Mouse (Mus musculus) layer of hippocampus, postnatal 36 days (tissue): ENCODE data around the gene 4930558K02Rik. TPM values are rescaled to one million over a fixed set of nuclear protein-coding genes. Genes with fewer than 3 reads are reported as not detected.
A peak's percentile ranks its signal among the peaks of the same experiment; 100 is the strongest.

Experiments used
- DNase-seq, 2 experiments: peaks; one replicate each; pipeline ENCODE4 v3.0.0; 2022
- total RNA-seq, 2 experiments: library from RNA; stranded (reverse); gene quantifications; 2 replicates each; pipeline ENCODE4 v1.2.3; 2021

The 4930558K02Rik gene
- not detected for total RNA-seq

DNA sequence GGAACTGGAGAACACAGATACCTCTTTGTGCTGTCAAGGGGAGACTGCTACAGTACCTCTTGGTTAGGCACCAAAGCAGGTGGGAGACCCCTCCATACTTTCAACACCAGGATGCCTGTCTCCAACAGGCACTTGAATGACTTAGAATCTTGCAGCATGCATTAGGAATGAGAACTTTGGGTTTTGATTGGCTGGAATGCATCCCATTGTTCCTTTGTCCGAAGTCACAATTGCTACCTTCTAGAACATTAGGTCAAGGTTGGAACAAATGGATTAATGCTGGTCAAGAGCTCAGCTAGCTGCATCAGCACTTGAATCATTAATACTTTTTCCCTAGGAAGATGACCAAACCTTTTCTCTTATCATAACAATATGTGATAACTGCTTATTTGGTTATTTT, at the start of gene 4930558K02Rik:
Gene 4930558K02Rik (minus strand): TSS at position 101 of the 400 bp plus-strand sequence.
- no peak for DNase-seq

DNA sequence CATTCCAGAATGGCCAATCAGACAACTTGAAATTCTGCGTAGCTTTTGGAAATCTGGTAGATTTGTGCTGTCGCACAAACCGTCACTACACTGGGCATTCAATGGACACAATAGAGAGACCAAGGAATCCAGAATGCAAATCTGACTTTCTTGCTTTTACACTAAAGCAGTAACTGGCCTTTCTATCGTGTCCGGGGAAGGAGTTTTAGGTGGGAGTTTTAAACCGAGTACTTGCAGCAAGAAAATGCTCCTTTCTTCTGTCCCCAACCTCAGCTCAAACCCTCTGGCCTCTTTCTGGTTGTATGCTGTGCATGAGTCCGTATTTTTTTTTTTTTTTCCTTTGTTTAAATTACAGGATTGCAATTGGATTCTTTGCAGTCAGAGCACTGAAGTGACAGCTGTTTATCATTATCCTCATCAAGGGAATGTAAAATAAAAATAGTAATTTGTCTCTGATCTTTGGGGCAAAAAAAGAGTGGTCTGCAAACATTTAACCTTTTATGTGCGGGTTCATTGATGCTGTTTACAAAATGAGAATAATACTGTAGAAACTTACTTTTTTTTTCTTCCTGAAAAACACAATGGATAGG, 44.3 kb upstream of the 4930558K02Rik start:
- DNase-seq, result no peak

DNA sequence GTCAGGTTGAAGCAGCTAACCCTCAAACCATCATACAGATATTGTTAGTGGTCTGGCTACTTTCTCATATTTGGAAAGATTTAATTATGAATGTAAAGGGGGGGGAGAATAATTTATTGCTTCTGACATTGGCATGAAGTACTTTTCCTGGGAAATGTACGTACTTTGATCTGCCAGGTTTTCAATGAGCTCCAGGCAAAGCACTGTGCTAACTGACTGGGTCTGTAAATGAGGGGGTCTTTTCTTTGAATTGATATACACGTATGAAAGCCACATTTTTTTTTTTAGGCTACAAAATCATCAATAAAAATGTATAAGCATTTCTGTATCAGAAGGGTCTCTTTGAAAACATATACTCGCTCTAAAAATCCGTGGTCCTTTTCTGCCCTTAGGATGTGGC, 41.3 kb upstream of the 4930558K02Rik start:
- DNase-seq, result no peak

DNA sequence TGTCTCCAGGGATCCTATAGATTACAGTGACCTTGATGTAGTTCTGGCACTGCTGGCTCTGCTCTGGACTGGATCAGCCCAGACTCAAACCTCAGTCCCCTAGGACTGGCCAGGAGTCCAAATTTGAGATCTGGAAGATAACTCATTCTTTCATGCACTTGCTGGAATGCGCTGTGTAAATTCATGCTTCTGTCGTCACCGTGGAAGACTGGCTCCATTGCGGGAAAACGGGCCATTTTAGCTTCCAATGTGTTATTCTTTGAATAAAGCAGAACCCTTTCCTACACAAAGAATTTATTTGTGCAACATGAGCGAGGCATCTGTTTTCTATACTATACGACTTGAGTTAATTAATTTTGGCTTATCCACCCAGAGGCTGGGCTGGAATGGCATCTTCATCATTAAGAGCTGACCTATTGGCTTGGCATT, 40.9 kb upstream of the 4930558K02Rik start:
- no peak for DNase-seq

DNA sequence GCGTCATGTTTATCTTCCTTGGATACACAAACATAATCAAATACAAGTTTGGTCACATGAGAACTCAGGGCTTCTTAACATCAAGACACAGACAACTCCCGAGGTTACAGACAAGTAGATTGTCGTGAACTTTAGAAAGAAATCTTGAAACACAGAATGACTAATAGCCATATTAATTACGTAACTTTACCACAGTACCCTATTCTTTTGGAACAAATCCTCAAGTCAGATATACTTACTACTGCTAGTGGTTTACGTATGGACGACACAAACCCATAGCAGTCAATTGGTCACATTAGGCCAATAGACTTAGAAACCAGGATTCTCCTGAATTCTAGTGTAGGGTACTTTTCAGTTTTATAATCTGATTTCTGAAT, 39.2 kb upstream of the 4930558K02Rik start:
- DNase-seq, result no peak

DNA sequence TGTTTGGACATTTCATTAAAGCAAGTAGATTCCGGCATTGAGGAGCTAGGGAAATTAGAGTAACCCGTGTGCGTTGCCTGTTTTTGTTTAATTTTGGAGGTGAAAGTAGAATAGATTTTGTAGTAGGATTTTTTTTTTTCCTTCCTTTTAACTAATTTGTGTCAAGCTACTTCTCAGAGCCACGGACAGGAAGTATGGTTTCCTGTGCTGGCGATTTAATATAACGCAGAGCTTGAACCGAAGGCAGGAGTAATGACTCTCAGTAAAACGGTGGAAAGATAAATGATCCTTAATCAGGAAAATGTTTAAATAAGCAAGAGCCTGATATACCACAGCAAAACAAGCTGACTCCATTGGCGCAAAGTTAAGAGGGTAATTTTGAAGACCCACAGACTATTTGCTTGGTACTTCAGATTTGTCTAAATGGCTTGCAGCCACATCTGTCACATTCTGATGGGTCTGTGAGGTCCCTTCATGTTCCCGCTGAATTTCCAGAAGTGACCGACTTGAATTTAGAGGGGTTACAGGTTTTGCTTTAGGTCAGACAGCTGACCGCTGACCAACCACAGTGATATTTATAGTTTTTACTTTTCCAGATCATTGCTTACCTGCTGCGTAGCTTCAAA, 38.7 kb upstream of the 4930558K02Rik start:
- no peak for DNase-seq

DNA sequence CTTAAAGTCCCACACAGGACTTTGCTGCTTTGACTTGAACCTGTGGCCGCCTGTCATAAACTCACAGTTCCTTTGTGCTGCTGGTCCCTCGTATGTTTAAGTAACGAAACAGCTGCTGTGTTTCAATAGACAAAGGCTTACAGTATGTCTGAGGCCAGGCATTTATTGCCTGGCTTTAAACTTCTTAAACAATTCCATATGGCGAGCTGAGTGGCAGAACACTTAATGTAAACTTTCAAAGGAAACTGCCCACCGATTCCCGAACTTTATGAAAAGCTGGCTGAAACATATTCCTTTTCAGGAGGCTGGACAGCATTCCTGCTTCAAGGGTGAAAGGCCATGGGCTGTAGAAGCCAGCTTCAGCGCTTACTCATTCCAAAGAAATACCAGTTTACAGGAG, 37.5 kb upstream of the 4930558K02Rik start:
- DNase-seq, result no peak

DNA sequence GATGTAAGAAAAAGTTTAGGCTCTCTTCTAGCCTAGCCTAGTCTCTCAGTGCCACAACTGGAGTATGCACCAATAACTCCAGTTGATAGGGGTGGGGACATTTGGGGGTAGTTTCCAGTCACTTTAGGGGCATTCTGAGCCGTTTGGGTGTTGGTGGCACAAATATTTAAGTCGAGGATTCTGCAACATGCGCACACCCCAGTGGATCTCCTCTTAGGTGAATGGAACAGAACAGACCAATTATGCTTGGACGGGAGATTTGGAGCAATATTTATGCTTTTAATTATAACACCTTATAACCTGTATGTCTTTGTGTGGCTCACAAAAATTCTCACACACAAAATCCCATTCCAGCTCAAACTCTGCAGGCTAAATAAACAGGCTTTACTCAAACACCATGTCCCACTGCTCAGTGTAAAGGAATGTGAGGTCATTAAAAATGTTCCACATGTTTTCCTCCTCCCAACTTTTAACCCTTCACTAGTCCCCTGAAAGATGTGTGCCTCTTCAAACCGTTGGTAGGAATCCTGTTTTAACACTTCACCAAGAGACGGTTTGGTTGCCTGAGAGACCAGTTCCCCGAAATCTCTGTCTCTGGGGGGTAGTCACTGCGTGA, 35.9 kb upstream of the 4930558K02Rik start:
- DNase-seq, result no peak

DNA sequence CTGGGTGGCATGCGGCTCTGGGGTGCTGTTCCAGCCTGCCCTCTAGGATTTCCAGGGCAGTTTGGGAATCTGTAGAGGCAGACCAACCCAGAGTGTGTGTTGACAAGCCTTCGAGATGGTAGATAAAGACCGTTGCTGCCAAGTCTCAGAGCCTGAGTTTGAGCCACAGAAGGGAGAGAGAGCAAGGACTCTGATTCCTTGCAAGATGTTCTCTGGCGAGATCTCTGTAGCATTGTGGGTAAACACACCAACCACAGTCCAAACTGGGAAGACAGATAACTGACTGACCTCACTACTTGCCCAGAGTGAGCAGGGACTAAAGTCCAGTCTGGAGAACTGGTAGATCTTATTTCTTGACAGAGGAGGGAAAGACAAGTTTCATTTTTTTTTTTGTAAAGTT, 34.1 kb upstream of the 4930558K02Rik start:
- no peak for DNase-seq

DNA sequence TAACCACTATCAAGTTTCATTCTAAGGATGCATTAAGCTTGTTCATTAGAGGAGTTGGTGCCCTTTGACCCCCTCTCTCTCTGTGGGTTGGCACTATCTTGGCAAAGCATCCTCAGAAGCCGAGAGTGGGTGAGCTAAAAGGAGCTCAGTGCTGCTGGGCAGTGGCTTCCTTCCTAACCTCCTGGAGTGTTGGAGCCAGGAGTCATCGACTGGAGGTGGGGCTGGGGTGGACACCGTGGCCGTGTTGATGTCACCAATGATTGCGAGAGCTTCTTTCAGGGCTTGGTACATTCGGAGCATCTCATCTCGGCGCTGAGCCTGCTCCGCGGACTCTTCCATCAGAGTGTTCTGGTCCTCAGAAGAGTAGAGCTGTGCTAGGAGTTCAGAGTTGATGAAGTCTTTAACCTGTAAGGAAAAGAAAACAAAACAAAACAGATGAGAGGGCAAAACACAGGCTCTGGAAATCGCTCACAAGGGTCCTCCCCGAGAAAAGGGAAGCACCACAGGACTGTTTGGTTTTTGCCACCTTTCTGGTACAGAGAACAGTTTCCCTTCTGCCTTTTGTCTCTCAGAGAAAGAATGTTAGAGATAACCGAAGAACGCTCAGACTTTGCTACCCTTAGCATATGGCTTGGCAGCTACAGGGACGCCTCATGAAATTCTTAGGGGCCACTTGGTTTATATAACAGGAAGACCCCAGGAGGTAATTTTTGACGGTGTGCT, 32.2 kb upstream of the 4930558K02Rik start:
- no peak for DNase-seq

DNA sequence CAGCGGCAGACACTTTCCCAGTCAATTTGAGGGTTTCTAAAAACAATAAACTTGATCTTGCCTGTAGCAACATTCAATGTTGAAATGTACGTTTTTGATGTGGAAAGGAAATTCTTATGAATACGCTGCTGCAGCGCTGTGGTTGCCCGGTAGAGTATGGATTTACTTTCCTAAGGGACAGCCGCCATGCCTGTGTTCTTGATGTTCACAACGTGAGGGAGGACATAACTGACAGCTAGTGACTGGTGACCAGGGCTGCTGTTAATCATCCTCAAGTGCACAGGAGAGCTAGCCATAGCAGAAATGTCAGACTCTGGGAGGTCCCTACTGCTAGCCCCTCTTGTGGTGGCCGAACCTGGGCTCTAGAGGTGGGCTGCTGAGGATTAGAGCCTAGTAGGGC, 29.6 kb upstream of the 4930558K02Rik start:
- no peak for DNase-seq

DNA sequence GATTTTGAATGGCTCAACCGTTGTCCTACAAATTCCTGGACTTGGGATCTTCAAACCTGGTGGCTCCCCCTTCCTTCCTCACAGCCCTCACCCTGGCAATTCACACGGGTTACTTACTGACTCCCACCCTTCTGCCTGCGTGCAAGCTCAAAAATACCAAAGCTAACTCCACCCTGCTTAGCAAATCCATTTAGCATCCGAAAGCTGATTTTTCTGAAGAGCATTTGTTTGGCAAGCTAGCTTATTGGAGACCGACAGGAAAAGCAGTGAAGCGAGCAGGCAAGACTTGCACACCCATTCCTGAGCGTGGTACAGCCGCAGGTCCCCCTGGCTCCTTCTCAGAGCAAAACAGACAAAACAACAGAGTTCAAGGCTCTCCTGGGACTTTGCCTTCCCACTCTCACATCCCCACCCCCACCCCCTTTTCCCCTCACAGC, 29.2 kb upstream of the 4930558K02Rik start:
- no peak for DNase-seq

DNA sequence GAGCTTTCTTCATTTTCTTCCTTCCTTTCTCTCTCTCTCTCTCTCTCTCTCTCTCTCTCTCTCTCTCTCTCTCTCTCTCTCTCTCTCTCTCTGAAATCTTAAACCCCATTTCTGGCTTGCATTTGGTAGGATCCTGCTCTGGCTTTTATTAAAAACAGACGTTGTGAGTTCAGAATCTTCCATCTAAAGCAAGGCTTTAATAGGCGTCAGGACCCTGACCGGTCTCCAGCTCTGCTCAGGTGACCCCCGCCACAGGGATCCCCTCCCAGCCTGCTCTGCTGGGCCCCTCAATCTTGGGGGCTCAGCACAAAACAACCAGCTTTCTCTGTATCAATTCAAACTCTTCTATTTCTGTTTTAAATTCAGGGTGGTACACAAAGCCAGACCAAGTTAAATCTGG, 28.8 kb upstream of the 4930558K02Rik start:
- no peak for DNase-seq

DNA sequence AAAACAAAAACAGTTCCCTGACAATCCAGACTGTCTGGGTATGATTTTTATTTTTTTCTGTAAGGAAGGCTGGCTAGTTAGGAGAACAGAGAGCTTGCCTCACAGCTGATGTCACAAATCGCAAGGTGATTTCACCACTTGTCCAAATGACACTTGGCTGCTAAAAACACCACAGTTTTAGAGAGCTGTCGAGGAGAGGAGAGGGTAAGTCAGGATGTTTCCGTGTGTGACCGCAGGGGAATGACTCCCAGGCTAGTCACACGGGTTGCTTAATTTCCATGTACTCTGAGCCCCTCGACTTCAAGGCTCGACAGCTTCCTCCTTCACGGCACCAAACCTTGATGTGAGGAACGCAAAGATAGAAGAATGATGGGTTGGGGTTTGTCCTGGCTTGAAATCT, 26.7 kb upstream of the 4930558K02Rik start:
- DNase-seq, result no peak

DNA sequence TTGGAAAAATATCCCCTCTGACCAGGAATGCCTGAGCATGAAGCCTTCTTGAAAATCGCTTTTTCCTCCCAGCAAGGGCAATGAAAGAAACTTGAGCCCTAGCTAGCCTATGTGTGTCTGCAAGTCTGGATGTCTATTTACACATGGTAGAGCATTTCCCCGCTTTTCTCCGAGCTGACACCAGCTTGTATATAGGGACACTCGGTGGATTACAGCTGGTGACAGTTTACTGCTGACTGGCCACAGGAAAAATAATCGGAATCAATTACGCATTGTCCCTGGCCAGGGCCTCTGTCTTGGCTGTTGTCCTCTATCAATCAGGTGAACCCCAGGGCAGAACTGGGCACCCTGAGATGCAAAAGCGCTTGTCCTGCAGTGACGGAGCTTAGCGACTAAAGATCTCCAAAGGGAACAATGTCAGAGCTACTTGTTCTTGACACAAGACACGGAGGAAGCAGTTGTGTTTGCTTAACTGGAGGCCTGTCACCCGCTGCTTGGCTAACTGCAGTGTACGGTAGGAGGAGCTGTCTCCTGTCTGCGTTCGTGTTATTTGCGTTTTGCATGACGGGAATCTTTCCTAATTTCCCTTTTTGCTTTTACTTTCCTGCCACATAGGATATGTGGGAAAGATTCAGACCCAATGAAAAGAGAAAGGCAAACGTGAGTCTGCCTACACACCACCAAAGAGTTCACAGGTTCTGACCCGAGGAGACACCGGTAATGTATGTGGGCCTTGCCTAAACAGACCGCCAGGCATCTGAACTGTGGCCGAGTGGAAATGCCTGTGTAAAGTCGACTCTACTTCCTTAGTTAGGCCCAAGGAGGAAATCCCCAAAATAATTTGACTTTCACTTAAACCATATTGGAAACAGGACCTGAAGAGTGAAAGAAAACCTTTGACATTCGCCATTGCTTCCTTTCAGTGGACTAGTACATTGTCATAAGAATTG, 25.7 kb upstream of the 4930558K02Rik start:
- DNase-seq, result no peak

DNA sequence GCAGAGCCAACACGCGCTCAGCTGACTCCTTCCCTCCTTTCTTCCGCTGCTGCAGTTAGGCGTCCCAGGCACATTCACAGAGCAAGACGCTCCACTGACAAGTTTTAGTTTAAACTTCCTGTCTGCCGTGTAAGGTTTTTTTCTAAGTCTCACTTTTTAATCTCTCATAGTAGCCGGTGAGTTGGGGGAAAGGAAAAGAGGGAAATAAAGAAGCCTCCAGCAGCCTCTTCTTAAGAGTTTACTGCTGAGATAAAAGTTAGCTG, 25.0 kb upstream of the 4930558K02Rik start:
- no peak for DNase-seq

DNA sequence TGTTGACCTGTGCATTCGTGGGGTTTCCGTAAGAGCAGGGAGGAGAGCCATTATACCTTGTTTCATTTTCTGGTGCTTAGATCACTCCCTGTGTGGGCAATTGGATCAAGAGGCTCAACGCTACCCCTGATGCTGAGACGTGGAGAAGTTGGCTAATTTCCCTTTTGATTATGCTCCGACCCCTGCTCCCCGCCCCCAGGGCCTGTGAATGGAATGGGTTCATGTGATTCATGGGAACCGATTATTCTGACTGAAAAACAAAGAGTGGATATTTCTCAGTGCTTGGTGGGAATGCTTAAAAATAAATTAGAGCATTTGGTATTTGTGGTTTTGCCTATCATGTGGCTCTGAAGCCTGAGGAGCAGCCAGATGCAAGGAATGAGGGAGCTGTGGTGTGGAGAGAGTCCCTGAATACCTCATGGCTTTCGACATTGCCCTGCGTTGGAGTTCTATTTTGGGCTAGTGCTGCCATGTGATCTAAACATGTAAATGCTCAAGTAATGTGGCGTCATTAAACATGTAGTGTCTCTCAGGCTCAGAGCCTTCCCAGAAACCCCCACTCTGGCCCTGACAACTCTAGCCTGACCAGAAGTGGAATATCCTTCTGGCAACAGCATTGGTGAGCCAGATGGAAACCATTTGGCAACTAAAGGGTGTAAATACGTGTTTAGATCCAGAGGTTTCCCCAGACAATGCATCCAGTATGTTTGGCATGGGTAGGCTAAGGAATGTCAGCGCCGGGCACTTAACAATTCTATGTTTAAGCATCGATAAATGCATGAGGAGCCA, 24.5 kb upstream of the 4930558K02Rik start:
- DNase-seq, result no peak

DNA sequence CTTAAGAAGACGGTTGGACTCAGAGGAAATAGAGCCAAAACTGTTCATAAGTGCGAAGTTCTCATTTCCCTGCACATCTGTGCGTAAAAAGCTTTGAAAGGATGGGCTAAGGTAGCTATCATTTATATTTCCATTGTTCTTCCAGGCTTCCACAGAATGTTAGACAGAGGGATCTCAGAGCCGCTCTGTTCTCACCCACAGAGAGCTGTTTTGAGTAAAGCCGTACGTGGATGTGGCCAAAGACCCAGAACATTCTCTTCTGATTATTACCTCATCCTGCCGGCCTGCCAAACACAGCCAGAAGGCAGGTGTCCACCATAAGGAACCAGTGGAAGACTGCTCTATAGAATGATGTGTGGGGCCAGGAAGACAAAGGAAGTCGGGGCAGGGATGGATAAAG, 21.9 kb upstream of the 4930558K02Rik start:
- no peak for DNase-seq

DNA sequence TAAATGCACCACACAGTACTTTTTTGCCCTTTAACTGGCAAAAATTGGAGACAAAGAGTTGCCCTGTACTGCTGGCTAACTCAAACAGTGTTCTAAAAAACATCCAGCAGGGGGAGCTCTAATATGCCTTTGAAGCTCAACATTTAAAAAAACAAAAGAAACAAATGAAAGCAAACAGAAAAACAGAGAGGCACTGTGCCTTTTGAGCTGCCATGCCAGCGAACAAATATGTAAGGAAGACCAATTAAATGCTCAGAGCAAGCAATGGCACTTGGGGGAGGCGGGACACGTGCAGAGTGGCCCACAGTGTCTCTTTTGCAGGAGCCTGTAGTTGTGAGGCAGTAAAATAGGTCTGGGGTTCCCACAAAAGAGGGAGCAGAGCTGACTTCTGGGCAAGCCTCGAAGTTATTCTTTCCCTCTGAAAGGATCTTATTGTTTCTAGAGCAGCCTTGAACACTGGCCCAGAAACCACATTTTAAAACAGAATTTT, 20.5 kb upstream of the 4930558K02Rik start:
- DNase-seq, result peak; percentile 74

DNA sequence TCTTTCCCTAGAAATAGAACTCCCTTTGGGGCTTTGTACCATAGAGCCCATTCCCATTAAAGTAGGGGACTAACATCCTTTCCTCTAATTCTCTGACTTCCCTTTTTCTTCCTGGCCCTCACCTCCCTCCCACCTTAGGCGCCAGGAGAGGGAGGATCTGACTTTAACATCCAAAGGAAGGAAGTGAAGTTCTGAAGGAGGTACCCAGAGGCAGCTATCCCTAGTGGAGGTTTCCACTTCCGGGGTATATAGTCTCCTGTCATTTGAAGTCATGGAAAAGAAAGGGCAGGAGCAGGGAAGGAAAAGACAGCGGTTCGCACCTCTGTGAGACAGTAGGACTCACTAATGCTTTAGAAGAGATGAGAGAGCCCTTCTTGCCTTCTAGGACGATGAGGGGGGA, 19.9 kb upstream of the 4930558K02Rik start:
- DNase-seq, result no peak

DNA sequence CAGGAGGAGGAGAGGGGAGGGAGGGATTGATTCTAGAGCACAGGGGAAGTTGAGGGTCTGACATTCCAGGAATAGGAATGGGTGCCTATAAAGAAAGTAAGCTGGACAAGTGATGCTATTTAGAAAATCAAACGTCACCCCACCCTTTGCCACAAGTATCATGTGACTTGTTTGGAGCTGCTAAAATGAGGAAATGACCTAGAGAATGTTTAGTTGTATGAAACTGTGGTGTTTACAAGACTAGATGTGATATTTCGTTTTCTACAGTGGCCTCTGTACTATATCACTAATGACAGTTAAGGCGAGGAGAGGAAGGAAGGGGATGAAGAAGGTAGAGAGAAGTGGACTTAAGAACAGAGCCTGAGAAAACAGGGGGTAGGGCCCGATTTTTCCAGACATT, 19.3 kb upstream of the 4930558K02Rik start:
- no peak for DNase-seq

DNA sequence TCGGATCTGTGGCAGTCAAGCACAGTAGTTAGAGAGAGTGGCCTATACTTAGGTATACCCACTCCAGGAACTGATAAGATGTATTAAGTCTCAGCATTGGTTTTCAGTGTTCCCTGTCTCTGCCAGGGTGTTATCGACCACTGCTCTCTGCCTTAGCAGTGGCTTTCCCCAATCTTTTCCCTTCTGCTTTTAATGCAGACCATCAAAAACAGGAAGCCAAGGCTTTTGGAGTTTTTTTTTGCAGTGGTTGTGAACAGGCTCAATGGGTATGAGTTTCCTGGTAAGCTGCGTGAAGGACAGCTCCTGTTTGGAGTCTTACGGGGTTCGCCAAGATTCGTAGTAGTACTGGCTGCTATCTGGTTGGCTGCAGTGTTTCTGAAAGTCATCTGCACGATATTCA, 13.0 kb upstream of the 4930558K02Rik start:
- no peak for DNase-seq
